Mouse (Mus musculus): ENCODE results near the gene Crcp. TPM values are rescaled to one million over a fixed set of nuclear protein-coding genes. Genes with fewer than 3 reads are reported as not detected.
A peak's percentile ranks its signal among the peaks of the same experiment; 100 is the strongest.
"Not testable (repeated sequence)": the region's sequence is repeated elsewhere in the genome, so short reads cannot be mapped to it uniquely, and the experiment has no call there.

The Crcp gene
- polyA plus RNA-seq, 1 experiment from 2014 or later, result 33.1 TPM

- 69% methylated on average over 5 of the region's 5 CpGs for WGBS
- Histone ChIP-seq H3K9me3 (no peaks in the 10 kb centered on the region), H3K4me2 (no peak overlapping the region), H3K36me3 (no peaks in the 10 kb centered on the region), H3K4me3 (replicated peaks) (no peak overlapping the region), H3K27me3 (replicated peaks) (no peaks in the 10 kb centered on the region), H3K4me1 (peaks cover 11% of the 10 kb centered on the region; the same call in 1 of the 2 replicates), H3K27ac (no peak overlapping the region), H3K9ac (no peak overlapping the region)
- ATAC-seq (ENCODE audit: insufficient read depth, low FRiP score, low read depth), result no peak
Observed at GRCm38 (mm10) chr5:130027134-130027533, 2.0 kb upstream of the Crcp start.

GRCm38 (mm10) chr5:130027696-130028095 is 1.4 kb upstream of the Crcp start:
- ATAC-seq (ENCODE audit: insufficient read depth, low FRiP score, low read depth), result no peak
- Histone ChIP-seq H3K4me1 (peaks cover 11% of the 10 kb centered on the region; the same call in 1 of the 2 replicates), H3K27ac (no peak overlapping the region), H3K9me3 (no peaks in the 10 kb centered on the region), H3K36me3 (no peaks in the 10 kb centered on the region), H3K27me3 (replicated peaks) (no peaks in the 10 kb centered on the region), H3K4me2 (no peak overlapping the region), H3K9ac (no peak overlapping the region), H3K4me3 (replicated peaks) (no peak overlapping the region)
- WGBS, result 86% methylated on average over 7 of the region's 7 CpGs

DNA sequence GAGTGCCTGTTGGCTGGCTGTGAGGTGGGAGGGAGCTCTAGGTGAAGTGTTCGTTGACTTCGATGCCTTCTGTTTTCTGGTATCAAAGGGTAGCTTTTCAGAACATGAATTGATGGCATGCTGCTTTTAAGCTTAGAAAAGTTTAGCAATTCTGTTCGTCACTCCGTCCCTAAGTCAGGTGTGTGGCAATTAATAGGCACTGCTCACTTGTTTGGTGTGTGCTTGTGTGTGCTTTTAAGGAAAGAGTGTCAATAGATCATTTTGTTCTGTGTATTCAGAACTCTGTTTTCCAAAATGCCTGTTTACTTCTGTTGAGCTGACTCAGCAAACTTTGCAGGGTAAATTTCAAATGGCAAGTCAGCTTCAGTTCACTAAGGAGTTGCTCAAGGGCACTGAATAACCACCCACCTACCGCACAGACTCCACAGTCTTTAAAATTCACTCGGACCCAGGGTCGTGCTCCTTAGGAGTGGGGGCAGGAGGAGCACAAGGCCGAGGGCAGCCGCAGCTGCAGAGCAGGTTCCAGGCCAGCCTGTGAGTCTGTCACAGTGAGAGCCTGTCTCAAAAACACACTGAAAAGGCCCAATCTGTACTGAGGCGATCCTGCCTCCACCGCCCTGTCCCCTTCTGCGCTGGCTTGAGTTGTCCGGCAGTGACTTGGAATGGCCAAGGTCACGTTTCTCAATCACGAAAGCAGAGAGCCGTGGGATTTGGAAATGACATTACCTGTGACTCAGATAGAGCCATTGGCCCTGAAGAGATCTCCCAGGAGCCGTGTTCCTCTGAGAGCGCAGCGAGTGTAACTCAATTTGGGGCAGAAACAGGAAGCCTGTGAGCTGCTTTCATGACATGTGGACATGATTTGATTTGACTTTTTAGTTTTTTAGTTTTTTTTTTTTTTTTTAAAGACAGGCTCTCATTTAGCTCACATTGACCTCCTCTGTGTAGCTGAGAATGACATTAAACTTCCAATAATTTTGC is 2.6 kb downstream of the Crcp start:
- 0 out of 2 replicates have a peak, but pooled peaks cover 2% of the 10 kb centered on the region for H3K4me1 ChIP-seq
- 89% methylated on average over 19 of the region's 19 CpGs for WGBS
- no peaks in the 10 kb centered on the region for H3K27me3 ChIP-seq (replicated peaks)
- H3K9ac ChIP-seq, result no peak overlapping the region
- no peak for ATAC-seq (ENCODE audit: insufficient read depth, low FRiP score, low read depth)
- H3K36me3 ChIP-seq, result no peaks in the 10 kb centered on the region
- H3K27ac ChIP-seq, result no peak overlapping the region
- no peak overlapping the region for H3K4me3 ChIP-seq (replicated peaks)
- no peaks in the 10 kb centered on the region for H3K9me3 ChIP-seq
- no peak overlapping the region for H3K4me2 ChIP-seq

GRCm38 (mm10) chr5:130033869-130034268 is 4.8 kb downstream of the Crcp start:
- 64% methylated on average over 2 of the region's 2 CpGs for WGBS
- ATAC-seq (ENCODE audit: insufficient read depth, low FRiP score, low read depth), result no peak
- H3K9me3 ChIP-seq, result no peaks in the 10 kb centered on the region

DNA sequence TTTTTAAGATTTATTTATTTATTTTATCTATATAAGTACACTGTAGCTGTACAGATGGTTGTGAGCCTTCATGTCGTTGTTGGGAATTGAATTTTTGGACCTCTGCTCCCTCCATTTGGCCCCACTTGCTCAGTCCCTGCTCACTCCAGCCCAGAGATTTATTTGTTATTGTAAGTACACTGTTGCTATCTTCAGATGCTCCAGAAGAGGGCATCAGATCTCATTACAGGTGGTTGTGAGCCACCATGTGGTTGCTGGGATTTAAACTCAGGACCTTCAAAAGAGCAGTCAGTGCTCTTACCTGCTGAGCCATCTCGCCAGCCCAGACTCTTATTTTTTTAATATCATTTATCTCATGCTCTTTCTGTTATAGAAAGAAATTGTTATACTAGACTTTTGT is 7.2 kb downstream of the Crcp start:
- H3K27me3 ChIP-seq (replicated peaks); H3K9me3 ChIP-seq; H3K4me3 ChIP-seq (replicated peaks); H3K4me1 ChIP-seq; H3K36me3 ChIP-seq; H3K9ac ChIP-seq; ATAC-seq (ENCODE audit: insufficient read depth, low FRiP score, low read depth); H3K27ac ChIP-seq; H3K4me2 ChIP-seq: not testable (repeated sequence)
- WGBS, result 60% methylated on average over 2 of the region's 2 CpGs

More at GRCm38 (mm10) chr5:130033869-130034268, 4.8 kb downstream of the Crcp start:
- no peaks in the 10 kb centered on the region for H3K27me3 ChIP-seq (replicated peaks)
- H3K4me3 ChIP-seq (replicated peaks), result no peak overlapping the region
- 0 out of 2 replicates have a peak, but pooled peaks cover 2% of the 10 kb centered on the region for H3K4me1 ChIP-seq
- no peaks in the 10 kb centered on the region; the same call in 1 of the 2 replicates for H3K36me3 ChIP-seq
- no peak overlapping the region for H3K27ac ChIP-seq
- no peak overlapping the region for H3K9ac ChIP-seq
- H3K4me2 ChIP-seq, result no peak overlapping the region

- no peaks in the 10 kb centered on the region for H3K4me1 ChIP-seq
- no peaks in the 10 kb centered on the region for H3K27me3 ChIP-seq (replicated peaks)
- H3K27ac ChIP-seq, result no peak overlapping the region
- no peak overlapping the region for H3K4me3 ChIP-seq (replicated peaks)
- no peak overlapping the region for H3K4me2 ChIP-seq
- ATAC-seq (ENCODE audit: insufficient read depth, low FRiP score, low read depth), result peak; percentile 63; the same call in 1 of the 2 replicates
- H3K9me3 ChIP-seq, result no peaks in the 10 kb centered on the region
- H3K36me3 ChIP-seq, result peaks cover 8% of the 10 kb centered on the region; the same call in 1 of the 2 replicates
- H3K9ac ChIP-seq, result no peak overlapping the region
- WGBS, result 60% methylated on average over 19 of the region's 19 CpGs
Observed at GRCm38 (mm10) chr5:130037752-130038455, 8.8 kb downstream of the Crcp start.

GRCm38 (mm10) chr5:130040797-130041196 is 11.7 kb downstream of the Crcp start:
- H3K27me3 ChIP-seq (replicated peaks), result no peaks in the 10 kb centered on the region
- H3K4me3 ChIP-seq (replicated peaks), result no peak overlapping the region
- H3K4me1 ChIP-seq, result no peaks in the 10 kb centered on the region; the same call in 1 of the 2 replicates
- peaks cover 9% of the 10 kb centered on the region; the same call in 1 of the 2 replicates for H3K36me3 ChIP-seq
- no peak for ATAC-seq (ENCODE audit: insufficient read depth, low FRiP score, low read depth)
- no peak overlapping the region for H3K9ac ChIP-seq
- no peaks in the 10 kb centered on the region for H3K9me3 ChIP-seq
- H3K4me2 ChIP-seq, result no peak overlapping the region
- 88% methylated on average over 4 of the region's 4 CpGs for WGBS
- H3K27ac ChIP-seq, result no peak overlapping the region

DNA sequence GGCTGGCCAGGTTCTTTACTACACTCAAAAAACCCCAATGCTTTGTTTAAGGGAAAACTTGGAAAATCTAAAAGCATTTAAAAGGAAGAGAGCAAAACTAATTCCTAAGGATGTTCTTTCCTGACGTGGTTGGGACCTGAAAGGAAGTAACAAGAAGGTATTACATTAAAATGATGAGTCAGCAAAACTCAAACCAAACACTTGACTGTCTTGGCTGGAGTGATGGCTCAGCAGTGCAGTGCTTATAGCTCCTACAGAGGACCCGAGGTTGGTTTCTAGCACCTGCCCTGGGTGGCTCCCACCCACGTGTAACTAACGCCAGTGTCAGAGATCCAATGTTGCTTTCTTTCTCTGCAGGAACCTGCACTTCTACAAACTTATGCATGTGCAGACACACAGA is 12.2 kb downstream of the Crcp start:
- Histone ChIP-seq H3K27ac (no peak overlapping the region), H3K27me3 (replicated peaks) (no peaks in the 10 kb centered on the region), H3K9ac (no peak overlapping the region), H3K4me3 (replicated peaks) (no peak overlapping the region), H3K36me3 (peaks cover 11% of the 10 kb centered on the region; the same call in 1 of the 2 replicates), H3K4me1 (no peaks in the 10 kb centered on the region; the same call in 1 of the 2 replicates), H3K4me2 (no peak overlapping the region), H3K9me3 (no peaks in the 10 kb centered on the region)
- ATAC-seq (ENCODE audit: insufficient read depth, low FRiP score, low read depth), result no peak
- 80% methylated on average over 4 of the region's 4 CpGs for WGBS

GRCm38 (mm10) chr5:130043741-130044140 is 14.7 kb downstream of the Crcp start:
- H3K36me3 ChIP-seq, result peaks cover 18% of the 10 kb centered on the region
- H3K9ac ChIP-seq, result no peak overlapping the region
- ATAC-seq (ENCODE audit: insufficient read depth, low FRiP score, low read depth), result no peak
- H3K9me3 ChIP-seq, result no peaks in the 10 kb centered on the region
- H3K4me2 ChIP-seq, result no peak overlapping the region
- no peak overlapping the region for H3K27ac ChIP-seq
- H3K4me1 ChIP-seq, result no peaks in the 10 kb centered on the region; the same call in 1 of the 2 replicates
- WGBS, result 91% methylated on average over 3 of the region's 3 CpGs
- no peak overlapping the region for H3K4me3 ChIP-seq (replicated peaks)
- no peaks in the 10 kb centered on the region for H3K27me3 ChIP-seq (replicated peaks)

GRCm38 (mm10) chr5:130044201-130044695 is 15.2 kb downstream of the Crcp start:
- 63% methylated on average over 7 of the region's 7 CpGs for WGBS
- Histone ChIP-seq H3K4me1 (no peaks in the 10 kb centered on the region; the same call in 1 of the 2 replicates), H3K9me3 (no peaks in the 10 kb centered on the region), H3K27me3 (replicated peaks) (no peaks in the 10 kb centered on the region), H3K9ac (no peak overlapping the region), H3K4me3 (replicated peaks) (no peak overlapping the region), H3K4me2 (no peak overlapping the region), H3K36me3 (peaks cover 18% of the 10 kb centered on the region), H3K27ac (no peak overlapping the region)
- no peak for ATAC-seq (ENCODE audit: insufficient read depth, low FRiP score, low read depth)

DNA sequence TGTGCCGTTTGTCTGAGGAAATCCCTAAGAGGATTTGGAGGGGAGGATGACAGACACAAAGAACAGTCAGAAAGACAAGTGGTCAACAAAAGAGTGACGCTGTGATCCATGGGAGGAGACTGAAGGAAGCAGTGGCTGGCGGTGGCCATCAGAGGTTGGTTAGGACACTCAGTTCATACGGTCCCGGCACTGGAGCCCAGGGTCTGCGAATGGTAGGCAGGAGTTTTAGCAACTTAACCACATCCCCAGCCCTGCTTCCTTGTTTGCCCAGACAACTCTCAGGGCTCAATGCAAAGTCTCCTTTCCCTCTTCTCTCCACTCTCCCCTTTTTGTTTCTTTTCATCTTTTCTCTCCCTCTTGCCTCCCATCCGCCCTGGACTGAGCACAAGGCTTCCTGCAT is 17.0 kb downstream of the Crcp start:
- Histone ChIP-seq H3K36me3 (peaks cover 11% of the 10 kb centered on the region), H3K27me3 (replicated peaks) (no peaks in the 10 kb centered on the region), H3K9ac (no peak overlapping the region), H3K27ac (no peak overlapping the region), H3K4me3 (replicated peaks) (no peak overlapping the region), H3K9me3 (no peaks in the 10 kb centered on the region), H3K4me1 (no peaks in the 10 kb centered on the region; the same call in 1 of the 2 replicates), H3K4me2 (no peak overlapping the region)
- ATAC-seq (ENCODE audit: insufficient read depth, low FRiP score, low read depth), result no peak
- 87% methylated on average over 7 of the region's 7 CpGs for WGBS
